Mouse (Mus musculus): ENCODE results near the gene Cbfa2t2.
A peak's percentile ranks its signal among the peaks of the same experiment; 100 is the strongest.

Gene Cbfa2t2

DNA sequence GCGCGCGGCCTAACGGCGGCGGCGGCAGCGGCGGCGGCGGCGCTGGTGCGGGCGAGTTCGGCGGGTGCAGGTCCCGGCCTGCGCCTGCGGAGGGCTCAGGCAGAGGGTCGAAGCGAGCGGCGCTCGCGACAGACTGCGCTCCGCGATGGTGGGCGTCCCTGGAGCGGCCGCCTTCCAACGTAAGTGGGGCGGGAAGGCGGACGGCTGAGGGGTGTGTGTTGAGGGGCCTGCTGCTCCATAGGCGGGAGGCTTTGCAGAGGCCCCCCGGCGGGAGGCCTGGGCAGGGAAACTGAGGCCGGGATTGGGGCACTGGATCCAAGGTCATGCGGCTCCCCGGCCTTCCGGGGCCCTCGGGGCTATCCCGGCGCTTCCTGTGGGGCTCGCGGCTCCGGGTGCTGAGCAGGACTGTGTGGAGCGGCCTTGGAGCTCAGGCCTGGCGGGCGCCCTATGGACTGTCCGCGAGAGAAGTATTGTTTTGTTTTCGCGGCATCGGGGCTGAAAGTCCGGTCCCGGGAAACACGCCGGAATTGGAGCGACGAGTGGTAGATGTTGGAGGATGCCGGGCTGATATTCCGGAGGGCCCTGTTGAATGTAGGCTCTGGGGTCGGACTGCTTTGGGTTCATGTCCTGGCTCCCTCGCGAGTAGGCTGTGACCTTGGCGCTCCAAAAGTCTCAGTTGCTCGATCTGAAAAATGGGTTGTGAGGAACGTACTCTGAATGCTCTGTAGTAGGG lies at the start of gene Cbfa2t2:
Gene Cbfa2t2, plus strand, starts transcription at position 24 of the 733 bp plus-strand sequence.
- no peak for DNase-seq

DNA sequence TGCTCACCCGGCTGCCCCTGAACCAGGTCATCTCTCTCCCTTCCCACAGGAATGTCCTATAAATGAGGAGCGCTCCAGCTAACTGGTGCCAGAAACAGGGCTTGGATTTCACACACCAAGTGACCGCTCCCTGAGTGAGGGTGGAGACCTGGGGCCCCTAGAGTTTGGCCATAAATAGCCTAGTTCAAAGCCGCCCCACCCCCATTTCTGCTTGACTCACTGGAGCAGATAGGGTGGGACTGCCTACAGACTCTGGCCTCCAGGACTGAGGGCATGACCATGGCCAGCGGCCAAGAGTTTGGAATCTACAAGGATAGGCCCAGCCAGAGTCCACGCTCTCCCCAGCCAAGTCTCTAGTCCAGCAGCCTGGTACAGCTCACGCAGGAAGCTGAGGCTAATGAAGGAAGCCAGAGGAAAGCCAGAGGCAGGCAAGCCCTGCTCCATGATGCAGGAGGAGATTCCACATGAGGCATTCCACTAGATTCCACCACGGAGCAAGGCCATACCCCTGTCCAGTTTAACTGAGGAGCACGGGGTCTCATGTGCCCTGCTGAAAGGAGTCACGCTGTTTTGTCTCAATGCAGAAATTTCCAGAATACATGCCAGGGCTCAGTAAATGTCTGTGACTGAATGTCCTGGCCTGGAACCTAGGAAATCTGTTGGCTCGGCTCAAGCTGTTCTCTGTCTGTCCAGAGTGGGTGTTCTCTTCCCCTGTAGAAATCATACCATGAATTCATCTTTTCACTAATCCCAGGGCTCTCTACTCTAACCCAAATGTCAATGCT lies 45.9 kb upstream of the Cbfa2t2 start:
- peak; percentile 54 for DNase-seq

DNA sequence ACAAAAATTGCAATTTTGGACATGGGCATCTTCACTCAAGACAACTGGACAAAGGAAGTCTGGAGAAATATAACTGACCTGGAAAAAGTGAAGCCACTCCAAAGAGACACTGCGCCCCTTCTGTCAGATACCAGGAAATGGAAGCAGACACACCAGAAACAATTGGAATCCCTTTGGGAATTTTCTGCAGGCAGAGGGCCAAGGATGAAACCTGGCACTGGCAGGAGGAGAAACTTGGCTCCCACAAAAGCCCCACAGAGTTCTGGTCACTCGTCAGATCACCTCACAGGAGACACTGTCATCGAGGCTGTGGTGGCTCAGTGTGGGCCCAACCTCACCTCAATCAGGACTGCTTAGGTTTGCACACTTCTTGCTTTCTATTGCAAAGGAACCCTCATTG lies 41.7 kb upstream of the Cbfa2t2 start:
- DNase-seq = no peak

DNA sequence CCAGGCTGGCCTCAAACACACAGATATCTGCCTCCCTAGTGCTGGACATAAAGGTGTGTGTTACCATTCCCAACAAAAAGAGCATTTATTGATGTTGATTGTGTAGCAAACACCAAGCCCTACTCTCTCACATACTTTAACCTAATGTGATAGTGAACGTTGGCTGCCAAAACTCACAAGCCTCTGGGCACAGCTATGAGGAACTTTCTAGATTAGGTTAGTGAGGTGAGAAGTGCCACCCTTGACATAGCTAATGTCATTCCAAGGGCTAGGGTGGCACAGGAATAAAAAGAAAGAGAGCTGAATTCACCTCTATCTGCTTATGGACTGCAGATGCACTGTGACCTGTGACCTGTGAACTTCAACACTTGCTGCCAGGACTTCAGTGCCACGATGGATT lies 39.8 kb upstream of the Cbfa2t2 start:
- no peak for DNase-seq

DNA sequence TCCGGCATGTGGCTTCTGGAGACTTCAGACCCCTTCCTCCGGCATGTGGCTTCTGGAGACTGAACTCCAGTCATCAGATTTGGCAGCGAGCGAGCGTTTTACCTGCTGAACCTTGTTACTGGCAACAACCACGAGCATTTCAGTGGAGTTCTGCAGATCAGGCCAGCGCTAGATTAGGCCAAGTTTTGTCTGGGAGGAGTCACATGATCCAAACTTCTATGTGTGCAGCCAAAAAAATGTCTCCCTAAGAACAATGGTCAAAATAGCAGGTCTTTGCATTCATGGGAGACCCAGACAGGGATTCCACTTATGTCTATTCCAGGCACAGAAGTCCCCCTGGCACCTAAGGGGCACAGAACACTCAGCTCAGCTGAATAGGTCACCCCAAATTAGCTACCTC lies 38.0 kb upstream of the Cbfa2t2 start:
- DNase-seq = no peak

DNA sequence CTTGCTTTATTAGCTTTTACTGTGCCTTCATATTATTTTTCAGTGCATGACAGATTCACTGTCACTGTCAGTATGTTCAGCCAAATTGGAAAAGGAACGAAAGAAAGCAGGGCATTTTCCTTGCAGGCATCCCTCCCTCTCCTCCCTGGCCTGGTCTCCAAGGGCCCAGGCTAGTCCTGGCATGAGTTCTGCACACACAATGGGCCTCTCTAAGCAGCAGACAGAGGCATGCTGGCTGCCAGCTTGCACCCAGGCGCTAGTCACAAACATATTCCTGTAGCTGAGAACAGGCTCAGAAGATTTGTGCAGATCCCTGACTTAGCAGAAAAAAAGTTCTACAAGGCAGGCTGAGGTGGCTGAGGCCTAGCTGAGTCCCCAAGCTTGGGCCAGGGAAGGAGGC lies 37.0 kb upstream of the Cbfa2t2 start:
- peak; percentile 76 for DNase-seq

DNA sequence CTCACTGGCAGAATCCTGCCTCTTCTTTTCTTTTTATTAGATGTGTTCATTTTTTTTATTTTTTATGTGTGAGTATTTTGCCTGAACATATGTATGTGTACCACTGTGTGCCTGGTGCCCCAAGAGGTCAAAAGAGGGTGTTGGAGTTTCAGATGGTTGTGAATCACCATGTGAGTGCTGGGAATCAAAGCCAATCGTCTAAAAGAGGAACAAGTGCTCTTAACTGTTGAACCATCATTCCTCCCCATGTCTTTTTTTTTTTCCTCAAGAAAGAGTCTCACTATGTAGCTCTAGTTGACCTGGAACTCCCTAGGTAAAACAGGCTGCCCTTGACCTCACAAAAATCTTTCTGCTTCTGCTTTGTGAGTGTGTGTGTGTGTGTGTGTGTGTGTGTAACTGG lies 34.3 kb upstream of the Cbfa2t2 start:
- no peak for DNase-seq

DNA sequence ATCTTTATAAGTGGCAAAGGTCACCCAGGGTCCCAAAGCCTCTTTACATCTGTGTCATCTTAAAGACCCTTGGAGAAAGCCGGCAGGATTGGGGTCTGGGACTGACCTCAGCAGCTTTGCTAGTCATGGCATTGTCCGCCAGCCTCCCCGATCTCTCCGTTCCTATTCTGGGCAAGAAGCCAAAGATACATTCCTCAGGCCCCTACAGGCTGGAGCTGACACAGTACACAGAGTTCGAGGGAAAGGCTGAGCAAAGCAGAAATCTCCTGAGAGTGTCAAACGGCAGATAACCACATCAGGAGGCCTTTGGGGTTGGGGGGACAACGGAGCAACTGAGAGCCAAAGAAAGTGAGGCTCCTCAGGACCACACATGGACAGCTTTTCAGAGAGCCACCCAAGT lies 33.5 kb upstream of the Cbfa2t2 start:
- DNase-seq = no peak

DNA sequence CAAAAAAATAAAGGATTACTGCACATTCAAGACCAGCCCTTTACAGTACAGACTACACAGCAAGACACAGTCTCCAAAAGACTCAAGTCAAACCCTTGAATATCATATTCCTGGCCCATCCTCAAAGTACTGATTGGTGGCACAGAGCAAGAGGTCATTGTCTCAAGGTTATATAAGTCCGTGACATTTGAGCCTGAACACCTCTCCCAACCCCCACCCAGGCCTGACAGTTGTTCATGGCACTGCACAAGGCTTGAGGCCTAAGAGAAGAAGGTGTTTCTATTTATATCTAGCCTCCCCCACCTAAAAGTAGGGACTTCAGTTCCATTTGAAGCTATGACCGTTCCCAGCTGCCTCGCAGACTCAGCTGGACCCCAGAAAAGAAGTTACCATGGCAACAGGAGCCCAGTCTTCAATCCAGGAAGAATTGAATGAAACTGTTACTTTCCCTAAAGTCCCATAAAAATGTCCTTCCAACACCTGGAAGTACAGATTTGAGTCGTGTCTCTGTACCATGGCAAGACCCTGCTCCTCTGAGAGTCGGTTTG lies 30.8 kb upstream of the Cbfa2t2 start:
- no peak for DNase-seq

DNA sequence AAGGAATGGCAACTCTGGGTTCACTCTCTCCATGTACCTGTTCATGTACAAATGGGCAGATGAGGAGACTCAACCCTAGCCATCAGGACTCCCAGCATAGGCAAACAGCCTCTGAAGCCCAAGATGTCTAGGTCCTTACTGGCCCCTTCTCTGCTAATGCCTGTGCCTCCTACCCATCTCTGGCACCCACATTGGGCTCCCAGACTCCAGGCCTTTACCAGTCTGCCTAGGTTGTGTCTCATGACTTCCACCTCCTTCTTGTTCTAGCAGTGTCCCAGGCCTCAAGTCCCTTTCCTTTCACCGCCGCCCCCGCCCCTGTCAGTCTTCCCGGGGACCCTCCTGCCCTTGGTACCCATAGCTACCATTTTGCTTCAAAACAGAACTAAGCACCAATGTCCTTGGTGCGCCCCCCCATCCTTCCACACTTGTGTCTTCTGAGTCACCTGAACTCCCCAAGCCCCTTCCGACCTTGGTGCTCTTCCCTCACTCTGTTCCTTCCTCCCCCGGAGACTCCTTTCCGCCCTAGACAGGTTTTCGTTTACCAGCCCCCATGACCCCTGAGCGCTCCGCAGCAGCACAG lies 29.1 kb upstream of the Cbfa2t2 start:
- no peak for DNase-seq

DNA sequence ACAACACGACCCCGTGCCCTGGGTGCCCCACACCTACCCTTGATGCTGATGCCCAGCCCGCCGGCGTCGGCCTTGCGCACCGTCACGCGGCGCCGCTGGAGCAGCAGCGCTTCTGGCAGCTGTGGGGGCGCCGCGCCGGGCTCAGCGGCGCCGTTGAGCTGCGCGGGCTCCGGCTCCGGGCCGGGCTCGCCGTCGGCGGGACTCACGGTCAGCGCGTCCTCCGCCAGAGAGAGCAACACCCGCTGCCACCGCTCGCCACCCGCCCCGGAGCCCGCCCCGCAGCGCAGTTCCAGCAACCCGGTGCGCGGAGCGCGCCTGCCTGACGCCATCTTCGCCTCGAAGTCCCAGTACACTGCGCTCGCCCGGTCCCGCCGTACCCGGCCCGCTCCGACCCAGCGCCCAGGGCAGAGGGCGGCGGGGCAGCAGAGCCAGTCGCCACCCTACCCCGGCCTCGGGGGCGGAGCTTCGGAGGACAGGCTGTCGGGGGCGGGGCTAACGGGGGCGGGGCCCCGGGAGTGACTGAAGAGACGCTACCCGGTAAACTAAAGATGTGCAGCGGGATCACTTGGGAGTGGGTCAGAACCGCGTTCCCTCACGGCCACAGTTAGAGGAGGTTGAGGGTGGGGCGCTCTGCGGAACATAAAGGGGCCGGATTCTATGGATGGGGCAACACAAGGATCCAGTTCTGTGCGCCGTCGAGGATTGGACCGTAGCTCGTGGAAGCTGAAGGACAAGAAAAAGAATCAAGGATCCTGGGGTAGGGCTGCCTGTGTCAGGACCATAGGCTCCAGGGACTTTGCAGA lies 28.4 kb upstream of the Cbfa2t2 start, which contains the start of gene Snta1:
Gene Snta1, minus strand, starts transcription at position 457 of the 803 bp plus-strand sequence.
- DNase-seq = peak; percentile 81

DNA sequence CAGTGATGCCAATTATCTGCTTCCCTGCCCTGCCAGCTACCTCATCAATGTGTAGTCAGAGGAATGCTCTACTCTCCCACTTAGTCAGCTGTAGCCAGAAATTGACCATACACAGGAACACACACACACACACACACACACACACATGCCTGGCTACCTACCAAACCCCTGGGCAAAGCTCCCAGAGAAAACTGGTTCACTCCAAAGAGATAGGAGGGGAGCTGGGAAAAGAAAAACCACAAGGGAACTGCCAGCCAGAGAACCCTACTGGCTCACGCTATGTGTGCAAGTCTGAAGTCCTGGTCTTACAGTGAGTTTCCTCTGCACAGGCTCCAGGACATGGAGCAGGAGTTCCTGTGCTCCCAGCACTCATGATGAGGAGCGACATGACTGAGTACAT lies 25.9 kb upstream of the Cbfa2t2 start:
- peak; percentile 55 for DNase-seq

DNA sequence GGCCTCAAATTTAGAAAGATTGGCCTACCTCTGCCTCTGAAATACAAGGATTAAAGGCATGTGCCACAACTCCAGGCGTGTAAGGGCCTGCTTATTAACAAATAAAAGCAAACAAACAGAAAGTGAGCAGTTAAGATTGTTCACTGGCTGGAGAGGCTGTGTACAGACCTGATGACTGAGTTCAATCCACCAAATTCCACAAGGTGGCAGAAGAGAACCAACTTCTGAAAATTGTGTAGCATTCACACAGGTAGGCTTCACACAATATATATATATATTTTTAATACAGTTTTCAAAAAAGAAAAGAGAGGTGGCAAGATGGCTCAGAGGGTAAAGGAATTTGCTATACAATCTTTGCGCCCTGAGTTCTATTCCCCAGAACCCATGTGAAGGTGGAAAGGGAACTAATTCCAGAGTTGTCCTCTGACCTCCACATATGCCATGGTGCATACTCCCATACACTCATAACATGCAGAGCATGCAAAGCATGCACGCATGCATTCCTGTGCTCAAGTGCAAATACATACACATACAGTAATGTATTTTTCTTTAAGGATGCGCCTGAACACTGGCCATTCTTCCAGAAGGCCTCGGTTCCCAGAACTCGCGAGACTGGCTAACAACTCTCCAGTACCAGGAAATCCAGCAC lies 24.1 kb upstream of the Cbfa2t2 start:
- DNase-seq = no peak

DNA sequence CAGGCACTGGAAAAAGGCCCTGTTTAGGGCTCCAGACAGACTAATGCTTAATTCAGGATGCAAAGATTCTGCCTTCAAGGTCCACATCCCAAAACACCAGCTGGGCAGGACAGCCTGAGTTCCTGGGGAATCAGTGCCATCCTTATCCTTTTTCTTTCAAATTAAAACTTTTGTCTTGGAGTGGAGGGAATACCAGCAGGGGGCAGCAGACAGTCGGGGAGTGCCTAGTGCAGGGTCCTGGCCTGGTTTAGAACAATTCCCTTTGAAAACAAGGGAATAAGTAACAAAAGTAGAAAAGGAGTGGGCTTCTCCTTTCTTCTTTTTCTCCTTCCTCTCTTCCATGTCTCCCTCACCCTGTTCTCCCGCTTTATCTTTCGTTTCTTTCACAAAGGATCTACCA lies 19.2 kb upstream of the Cbfa2t2 start:
- no peak for DNase-seq

DNA sequence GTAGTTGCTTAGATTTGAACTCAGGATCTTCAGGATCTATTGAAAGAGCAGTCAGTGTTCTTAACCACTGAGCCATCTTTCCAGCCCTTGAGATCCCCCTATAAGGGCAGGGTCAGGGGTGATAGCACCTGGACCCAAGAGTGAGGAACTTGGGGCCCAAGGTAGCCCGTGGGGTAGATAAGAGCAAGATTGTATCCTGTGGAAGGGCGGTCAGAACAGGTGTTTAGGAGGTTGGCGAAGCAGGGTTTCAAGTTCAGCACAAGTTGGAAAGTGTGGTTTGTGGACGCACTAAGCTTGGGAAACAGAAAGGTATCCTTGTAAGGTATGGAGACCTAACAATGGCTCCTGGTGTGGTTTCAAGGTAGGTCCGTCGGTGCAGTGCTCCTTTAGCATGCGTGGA lies 18.3 kb upstream of the Cbfa2t2 start:
- no peak for DNase-seq

DNA sequence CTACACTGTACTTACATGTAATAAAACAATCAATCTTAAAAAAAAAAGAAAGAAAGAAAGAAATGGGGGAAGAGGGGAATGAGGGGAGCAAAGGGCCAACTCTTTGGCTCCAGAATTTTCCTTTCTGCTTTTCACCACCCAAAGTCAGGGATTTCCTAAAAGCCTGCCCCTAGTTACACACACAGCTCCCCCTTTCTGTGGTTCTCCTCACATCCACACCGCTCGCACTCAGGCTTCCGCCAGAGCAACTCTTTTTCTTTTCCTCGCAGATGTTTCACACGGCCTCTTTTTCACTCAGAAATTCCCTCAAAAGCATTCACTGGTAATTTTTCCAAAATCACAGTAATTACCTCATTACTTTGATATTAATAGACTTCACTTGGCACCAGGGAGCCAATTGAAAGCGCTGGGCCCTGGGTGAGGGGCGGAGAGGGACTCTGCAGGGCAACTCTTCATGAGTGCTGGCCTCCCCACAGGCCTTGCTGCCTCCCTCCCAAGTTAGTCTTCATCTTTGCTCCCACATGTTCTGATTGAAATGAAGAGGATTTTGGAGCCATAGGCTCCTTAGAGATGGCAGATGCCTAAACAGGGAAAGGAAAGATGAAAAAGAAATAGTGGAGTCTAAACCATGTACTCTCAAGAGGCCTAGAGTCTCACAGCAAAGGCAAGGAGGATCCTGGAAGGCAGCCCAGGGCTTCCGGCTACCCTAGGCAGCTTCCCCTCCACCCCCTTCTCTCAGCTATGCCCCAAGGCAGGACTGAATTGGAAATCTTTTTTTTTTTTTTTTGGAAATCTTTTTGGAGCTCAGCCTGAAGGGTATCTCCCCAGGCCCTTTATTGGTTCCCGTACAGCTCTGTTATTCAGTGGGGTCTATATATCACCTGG lies 16.4 kb upstream of the Cbfa2t2 start:
- DNase-seq = no peak

DNA sequence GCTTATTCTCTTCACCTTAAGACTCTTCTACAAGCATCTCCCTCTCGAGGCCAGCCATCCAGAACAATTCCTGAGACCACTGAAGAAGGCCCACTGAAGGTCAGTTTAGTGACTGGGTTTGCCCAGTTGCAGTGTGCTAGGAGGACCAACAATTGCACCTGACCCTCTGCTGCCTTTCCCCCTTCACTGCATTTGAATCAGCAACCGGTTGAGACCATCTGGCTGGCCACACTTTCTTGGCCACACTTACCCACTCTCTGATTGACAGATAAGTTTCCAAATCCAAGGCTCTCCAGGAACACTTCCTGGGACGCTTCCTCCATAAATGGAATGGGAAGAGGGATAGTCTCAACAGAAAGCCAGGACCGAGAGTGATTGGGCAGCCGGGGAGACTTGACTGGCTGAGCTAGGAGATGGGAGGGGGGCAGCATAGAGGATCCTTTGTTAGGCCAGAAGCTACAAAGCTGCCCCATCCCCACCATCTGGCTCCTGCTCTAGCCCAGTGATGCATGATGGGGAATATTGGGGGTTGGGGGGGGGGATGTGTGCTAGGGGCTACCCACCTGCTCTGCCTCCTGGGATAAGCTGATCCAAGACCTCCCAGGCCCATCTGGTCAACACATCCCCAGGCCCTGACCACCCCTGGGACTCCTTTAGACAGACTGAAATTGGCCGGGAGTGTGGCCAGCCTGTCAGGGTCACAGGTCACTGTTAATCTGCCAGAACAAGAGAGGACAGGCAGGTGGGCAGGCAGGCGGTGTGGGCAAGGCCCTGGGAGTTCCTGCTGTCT lies 15.1 kb upstream of the Cbfa2t2 start:
- peak; percentile 63 for DNase-seq

DNA sequence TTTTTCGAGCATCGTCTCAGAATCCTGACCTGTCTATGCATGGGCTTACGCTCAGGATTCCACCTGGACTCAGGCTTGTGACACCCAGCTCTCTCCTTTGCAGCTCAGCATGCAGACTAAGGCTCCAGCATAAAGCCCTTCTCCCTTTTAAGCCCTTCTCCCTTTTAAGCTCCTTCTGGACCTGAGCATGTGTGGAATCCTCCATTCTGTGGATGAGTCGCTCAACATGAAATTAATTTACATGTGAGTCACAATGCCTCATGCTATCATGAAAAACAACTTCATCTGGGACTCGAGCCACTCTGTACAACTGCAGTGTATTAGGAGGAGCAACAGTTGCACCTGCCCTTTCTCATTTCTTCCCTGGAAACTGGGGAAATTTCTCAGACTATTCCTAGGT lies 14.1 kb upstream of the Cbfa2t2 start:
- DNase-seq = no peak

DNA sequence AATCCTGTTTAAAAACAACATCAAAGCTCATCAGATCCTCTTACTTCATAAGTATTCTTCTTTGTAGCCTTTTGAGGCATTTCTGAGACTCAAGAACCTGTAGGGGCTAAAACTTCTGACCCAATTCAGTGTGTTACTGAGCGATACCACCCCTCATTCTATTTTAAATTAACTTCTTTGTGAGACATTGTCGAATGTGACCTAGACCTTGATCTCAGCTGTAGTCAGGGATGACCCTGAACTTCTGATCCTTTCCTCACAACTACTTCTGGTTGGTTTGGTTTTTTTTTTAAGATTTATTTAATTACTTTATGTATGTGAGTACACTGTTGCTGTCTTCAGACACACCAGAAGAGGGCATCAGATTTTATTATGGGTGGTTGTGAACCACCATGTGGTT lies 12.7 kb upstream of the Cbfa2t2 start:
- no peak for DNase-seq

DNA sequence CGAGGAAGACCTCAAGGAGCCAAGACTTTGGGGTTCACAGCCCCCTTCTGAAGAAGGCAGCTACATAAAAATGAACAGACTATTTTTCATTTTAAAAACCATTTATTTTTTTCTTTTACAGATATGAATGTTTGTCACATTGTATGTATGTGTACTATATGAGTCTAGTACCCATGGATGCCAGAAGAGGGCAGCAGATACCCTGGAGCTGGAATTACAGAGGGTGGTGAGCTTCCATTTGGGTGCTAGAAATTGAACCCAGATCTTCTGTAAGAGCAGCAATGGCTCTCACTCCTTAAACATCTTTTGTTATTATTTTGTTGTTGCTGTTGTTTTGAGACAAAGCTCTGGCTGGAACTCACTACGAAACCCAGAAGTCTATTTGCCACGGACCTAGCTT lies 10.8 kb upstream of the Cbfa2t2 start:
- no peak for DNase-seq
